ENCODE assay signal across 25 mouse cellular contexts in genomic region chr17:24037360-24037759, GRCm38 (mm10). TPM values are rescaled to one million over a fixed set of nuclear protein-coding genes. Genes with fewer than 3 reads are reported as not detected.
A peak's percentile ranks its signal among the peaks of the same experiment; 100 is the strongest.
DNase-seq lines count a peak whose midpoint lies in the region; ATAC-seq and TF ChIP-seq lines count a peak whose summit lies in the region.
"Had no signal": no experiment of that assay in that cellular context is flagged by ENCODE, and none has a peak within 500 bp of the region (broad histone marks: within the 10 kb centered on the region; RNA-seq: fewer than 3 reads in every experiment).

No protein-coding gene starts in this region.

- peak; percentile 12 for DNase-seq in lung, postnatal 25 days (ENCODE audit: low spot score)
- no peak for DNase-seq in lung, adult 2 months
- DNase-seq in cerebellum, adult 9-11 months: no peak
- DNase-seq in heart, adult 2 months: no peak
- no peak for DNase-seq in embryo, embryonic 11 days
- DNase-seq: cerebellum, adult 11 months; kidney, adult 9 months; layer of hippocampus, postnatal 36 days; liver, embryonic 13.5 days; retina, postnatal 1 day; thymus, postnatal 25 days had no signal

- H3K9ac ChIP-seq in heart, adult 2 months (ENCODE audit: low read depth, low read length): no peak overlapping the region
- H3K9ac ChIP-seq: embryonic facial prominence, embryonic 12.5 days; forebrain, embryonic 15.5 days; heart, embryonic 15.5 days; liver, embryonic 13.5 days; midbrain, embryonic 13.5 days; neural tube, embryonic 15.5 days had no signal

- TF ChIP-seq EP300 in heart, adult 2 months (IDR thresholded peaks at IDR 0.05; ENCODE audit: insufficient read depth, low read depth, low read length): no peak

- H3K27me3 ChIP-seq in heart, adult 2 months (ENCODE audit: control insufficient read depth, insufficient read depth, low read length): no peaks in the 10 kb centered on the region; the same call in 1 of the 2 replicates
- H3K27me3 ChIP-seq: embryonic facial prominence, embryonic 12.5 days; forebrain, embryonic 15.5 days; heart, embryonic 15.5 days; liver, embryonic 13.5 days; midbrain, embryonic 13.5 days; neural tube, embryonic 15.5 days had no signal

- H3K79me2 ChIP-seq in heart, adult 2 months (replicated peaks; ENCODE audit: control insufficient read depth, insufficient read depth, low read length): no peaks in the 10 kb centered on the region

- no peak for TF ChIP-seq POLR2A in lung, adult 2 months (IDR thresholded peaks at IDR 0.05; ENCODE audit: borderline replicate concordance, extremely low read depth, low read depth, low read length)
- TF ChIP-seq POLR2A in heart, adult 2 months (IDR thresholded peaks at IDR 0.05; ENCODE audit: insufficient read depth, low read depth, low read length): no peak

- TF ChIP-seq CTCF in lung, adult 2 months (IDR thresholded peaks at IDR 0.05; ENCODE audit: insufficient read depth, low read length): no peak
- no peak for TF ChIP-seq CTCF in heart, adult 2 months (IDR thresholded peaks at IDR 0.05)

- no peaks in the 10 kb centered on the region for H3K4me1 ChIP-seq in lung, adult 2 months (ENCODE audit: control insufficient read depth, insufficient read depth, low read length)
- no peaks in the 10 kb centered on the region for H3K4me1 ChIP-seq in heart, adult 2 months (ENCODE audit: control insufficient read depth, insufficient read depth, low read length)
- H3K4me1 ChIP-seq: embryonic facial prominence, embryonic 12.5 days; forebrain, embryonic 15.5 days; liver, embryonic 13.5 days; midbrain, embryonic 13.5 days; neural tube, embryonic 15.5 days had no signal

- no peak overlapping the region for H3K27ac ChIP-seq in heart, adult 2 months
- H3K27ac ChIP-seq: embryonic facial prominence, embryonic 12.5 days; forebrain, embryonic 15.5 days; heart, embryonic 15.5 days; hindbrain, postnatal 0 days; liver, embryonic 13.5 days; macrophage; midbrain, embryonic 13.5 days; neural tube, embryonic 15.5 days had no signal

- peak; percentile 64 for ATAC-seq in granulocyte monocyte progenitor cell, adult 5-6 weeks (replicated peaks; ENCODE audit: poor library complexity, severe bottlenecking)
- peak; percentile 50 for ATAC-seq in megakaryocyte progenitor cell, adult 5-6 weeks (replicated peaks; ENCODE audit: poor library complexity)
- ATAC-seq: forebrain, embryonic 15.5 days; hindbrain, postnatal 0 days; midbrain, embryonic 13.5 days had no signal

- intact Hi-C loops in heart, adult 2 months (cut with DNase I): no loop called here

- H3K4me3 ChIP-seq in lung, adult 2 months (replicated peaks; ENCODE audit: extremely low read depth, low read depth, low read length): no peak overlapping the region
- no peak overlapping the region for H3K4me3 ChIP-seq in heart, adult 2 months
- H3K4me3 ChIP-seq: embryonic facial prominence, embryonic 12.5 days; forebrain, embryonic 15.5 days; heart, embryonic 15.5 days; liver, embryonic 13.5 days; midbrain, embryonic 13.5 days; myocyte; neural tube, embryonic 15.5 days had no signal

- 60% methylated on average over 13 of the region's 13 CpGs for WGBS in lung, adult 2 months
- WGBS in heart, adult 2 months: 62% methylated on average over 13 of the region's 13 CpGs

- H3K36me3 ChIP-seq in heart, adult 2 months (ENCODE audit: control insufficient read depth, insufficient read depth, low read length): no peaks in the 10 kb centered on the region
- H3K36me3 ChIP-seq: embryonic facial prominence, embryonic 12.5 days; forebrain, embryonic 15.5 days; G1E; heart, embryonic 15.5 days; liver, embryonic 13.5 days; midbrain, embryonic 13.5 days; neural tube, embryonic 15.5 days had no signal

RNA-seq across cellular contexts. Expression of gene Prss27, which starts 0.6 kb away (rescaled TPM):
- polyA plus RNA-seq in lung, adult 2 months (2012; rRNA removed): 0.24 and 12.9 TPM in 2 replicates
- total RNA-seq in granulocyte monocyte progenitor cell, adult 5-6 weeks (2014; fragmentation: Nextera tagmentation): not detected in 2 replicates
- not detected in 2 replicates for total RNA-seq in granulocyte monocyte progenitor cell, adult 5-6 weeks (2017)
- total RNA-seq in megakaryocyte progenitor cell, adult 5-6 weeks (2015): not detected in 2 replicates
- not detected in 2 replicates for total RNA-seq in megakaryocyte progenitor cell, adult 5-6 weeks (2017)
- not detected for total RNA-seq in heart, adult 2 months (2021)
- polyA plus RNA-seq in heart, adult 2 months (2012; rRNA removed): not detected in 2 replicates
- total RNA-seq: G1E; hematopoietic stem cell, adult 5-6 weeks; hindbrain, postnatal 0 days; layer of hippocampus, postnatal 36 days had no signal
- polyA plus RNA-seq: brain, embryonic 14.5 days; G1E; heart, embryonic 15.5 days; hindbrain, postnatal 0 days; liver, embryonic 13.5 days; macrophage had no signal

RNA-seq across cellular contexts. Expression of gene Kctd5, which starts 35.9 kb away (rescaled TPM):
- polyA plus RNA-seq in lung, adult 2 months (2012; rRNA removed): 28.4 and 30.3 TPM in 2 replicates
- total RNA-seq in granulocyte monocyte progenitor cell, adult 5-6 weeks (2014; fragmentation: Nextera tagmentation): 13.5 and 19.1 TPM in 2 replicates
- total RNA-seq in granulocyte monocyte progenitor cell, adult 5-6 weeks (2017): 19.7 and 20.1 TPM in 2 replicates
- 15.5 and 17.1 TPM in 2 replicates for total RNA-seq in megakaryocyte progenitor cell, adult 5-6 weeks (2015)
- 19.5 and 21.0 TPM in 2 replicates for total RNA-seq in megakaryocyte progenitor cell, adult 5-6 weeks (2017)
- 1 to 10 TPM; 8.4 to 9.1 TPM for total RNA-seq in heart, adult 2 months (2021)
- 9.8 and 12.8 TPM in 2 replicates for polyA plus RNA-seq in heart, adult 2 months (2012; rRNA removed)

RNA-seq across cellular contexts. Expression of gene Prss22, which starts 39.5 kb away (rescaled TPM):
- polyA plus RNA-seq in lung, adult 2 months (2012; rRNA removed): 0.11 and 0.96 TPM in 2 replicates
- total RNA-seq in granulocyte monocyte progenitor cell, adult 5-6 weeks (2014; fragmentation: Nextera tagmentation): not detected in 2 replicates
- total RNA-seq in granulocyte monocyte progenitor cell, adult 5-6 weeks (2017): not detected in 2 replicates
- not detected in 2 replicates for total RNA-seq in megakaryocyte progenitor cell, adult 5-6 weeks (2015)
- total RNA-seq in megakaryocyte progenitor cell, adult 5-6 weeks (2017): not detected in 2 replicates
- not detected for total RNA-seq in heart, adult 2 months (2021)
- not detected in 2 replicates for polyA plus RNA-seq in heart, adult 2 months (2012; rRNA removed)
- total RNA-seq: G1E; hematopoietic stem cell, adult 5-6 weeks; layer of hippocampus, postnatal 36 days had no signal
- polyA plus RNA-seq: brain, embryonic 14.5 days; forebrain, embryonic 15.5 days; G1E; hindbrain, postnatal 0 days; liver, embryonic 13.5 days; macrophage; neural tube, embryonic 15.5 days had no signal

RNA-seq across cellular contexts. Expression of gene Prss30, which starts 57.0 kb away (rescaled TPM):
- 1.5 and 2.7 TPM in 2 replicates for polyA plus RNA-seq in lung, adult 2 months (2012; rRNA removed)
- not detected in 2 replicates for total RNA-seq in granulocyte monocyte progenitor cell, adult 5-6 weeks (2014; fragmentation: Nextera tagmentation)
- total RNA-seq in granulocyte monocyte progenitor cell, adult 5-6 weeks (2017): not detected in 2 replicates
- total RNA-seq in megakaryocyte progenitor cell, adult 5-6 weeks (2015): 0.22 and 0.27 TPM in 2 replicates
- total RNA-seq in megakaryocyte progenitor cell, adult 5-6 weeks (2017): not detected in 2 replicates
- total RNA-seq in heart, adult 2 months (2021): not detected
- 0.12 TPM in 2 replicates for polyA plus RNA-seq in heart, adult 2 months (2012; rRNA removed)
- total RNA-seq: G1E; hematopoietic stem cell, adult 5-6 weeks; hindbrain, postnatal 0 days; layer of hippocampus, postnatal 36 days had no signal
- polyA plus RNA-seq: embryonic facial prominence, embryonic 12.5 days; forebrain, embryonic 15.5 days; G1E; heart, embryonic 15.5 days; hindbrain, postnatal 0 days; limb, embryonic 11.5 days; liver, embryonic 13.5 days; midbrain, embryonic 13.5 days; neural tube, embryonic 15.5 days had no signal
